Mouse (Mus musculus): ENCODE data around the gene Foxj3. TPM values are rescaled to one million over a fixed set of nuclear protein-coding genes. Genes with fewer than 3 reads are reported as not detected.

Foxj3 gene
- total and polyA plus RNA-seq, 2 experiments from 2014 or later = 19.1 to 32.4 TPM

GRCm38 (mm10) chr4:119662151-119662550 is 125.3 kb downstream of the Foxj3 start:
- H3K36me3 ChIP-seq (ENCODE audit: insufficient read depth, low read length) = no peaks in the 10 kb centered on the region
- no peak overlapping the region for H3K4me3 ChIP-seq (ENCODE audit: low read length)
- H3K9ac ChIP-seq (replicated peaks; ENCODE audit: low read length) = no peak overlapping the region
- H3K27ac ChIP-seq = no peak overlapping the region
- H3K9me3 ChIP-seq (ENCODE audit: low read length) = no peaks in the 10 kb centered on the region
- no peak for TF ChIP-seq CTCF (IDR thresholded peaks at IDR 0.05; ENCODE audit: low read depth)
- H3K4me1 ChIP-seq (ENCODE audit: insufficient read depth, low read length) = 0 out of 2 replicates have a peak, but pooled peaks cover 4% of the 10 kb centered on the region
- DNase-seq (ENCODE audit: low spot score) (no peak), ATAC-seq (no peak)
- H3K4me2 ChIP-seq (ENCODE audit: low read depth, low read length) = no peak overlapping the region
- WGBS = 67% methylated on average over 4 of the region's 4 CpGs
- H3K27me3 ChIP-seq (ENCODE audit: insufficient read depth, low read length) = no peaks in the 10 kb centered on the region

- Histone ChIP-seq H3K27me3 (ENCODE audit: insufficient read depth, low read length) (no peaks in the 10 kb centered on the region), H3K27ac (no peak overlapping the region), H3K4me3 (ENCODE audit: low read length) (no peak overlapping the region), H3K9me3 (ENCODE audit: low read length) (no peaks in the 10 kb centered on the region), H3K4me2 (ENCODE audit: low read depth, low read length) (no peak overlapping the region), H3K9ac (replicated peaks; ENCODE audit: low read length) (no peak overlapping the region), H3K36me3 (ENCODE audit: insufficient read depth, low read length) (no peaks in the 10 kb centered on the region), H3K4me1 (ENCODE audit: insufficient read depth, low read length) (0 out of 2 replicates have a peak, but pooled peaks cover 4% of the 10 kb centered on the region)
- ATAC-seq (no peak), DNase-seq (ENCODE audit: low spot score) (no peak)
- WGBS = 84% methylated on average over 7 of the region's 7 CpGs
- TF ChIP-seq CTCF (IDR thresholded peaks at IDR 0.05; ENCODE audit: low read depth) = no peak
These were observed 126.2 kb downstream of the Foxj3 start for GRCm38 (mm10) chr4:119662976-119663375.

- no peak overlapping the region for H3K4me3 ChIP-seq (ENCODE audit: low read length)
- H3K4me1 ChIP-seq (ENCODE audit: insufficient read depth, low read length) = 0 out of 2 replicates have a peak, but pooled peaks cover 4% of the 10 kb centered on the region
- no peak overlapping the region for H3K27ac ChIP-seq
- H3K36me3 ChIP-seq (ENCODE audit: insufficient read depth, low read length) = no peaks in the 10 kb centered on the region
- H3K9ac ChIP-seq (replicated peaks; ENCODE audit: low read length) = no peak overlapping the region
- H3K9me3 ChIP-seq (ENCODE audit: low read length) = no peaks in the 10 kb centered on the region
- DNase-seq (ENCODE audit: low spot score) (no peak), ATAC-seq (no peak)
- no peak overlapping the region for H3K4me2 ChIP-seq (ENCODE audit: low read depth, low read length)
- TF ChIP-seq CTCF (IDR thresholded peaks at IDR 0.05; ENCODE audit: low read depth) = no peak
- WGBS = 95% methylated on average over 14 of the region's 14 CpGs
- H3K27me3 ChIP-seq (ENCODE audit: insufficient read depth, low read length) = no peaks in the 10 kb centered on the region
These were observed 126.7 kb downstream of the Foxj3 start for GRCm38 (mm10) chr4:119663409-119664095.

GRCm38 (mm10) chr4:119665166-119665565 is 128.4 kb downstream of the Foxj3 start:
- Histone ChIP-seq H3K4me2 (ENCODE audit: low read depth, low read length) (no peak overlapping the region), H3K9me3 (ENCODE audit: low read length) (no peaks in the 10 kb centered on the region), H3K4me3 (ENCODE audit: low read length) (no peak overlapping the region), H3K4me1 (ENCODE audit: insufficient read depth, low read length) (peaks cover 8% of the 10 kb centered on the region; the same call in 1 of the 2 replicates), H3K27ac (no peak overlapping the region), H3K36me3 (ENCODE audit: insufficient read depth, low read length) (no peaks in the 10 kb centered on the region), H3K27me3 (ENCODE audit: insufficient read depth, low read length) (no peaks in the 10 kb centered on the region), H3K9ac (replicated peaks; ENCODE audit: low read length) (no peak overlapping the region)
- no peak for DNase-seq (ENCODE audit: low spot score)
- 82% methylated on average over 2 of the region's 2 CpGs for WGBS
- no peak for ATAC-seq
- no peak for TF ChIP-seq CTCF (IDR thresholded peaks at IDR 0.05; ENCODE audit: low read depth)

DNA sequence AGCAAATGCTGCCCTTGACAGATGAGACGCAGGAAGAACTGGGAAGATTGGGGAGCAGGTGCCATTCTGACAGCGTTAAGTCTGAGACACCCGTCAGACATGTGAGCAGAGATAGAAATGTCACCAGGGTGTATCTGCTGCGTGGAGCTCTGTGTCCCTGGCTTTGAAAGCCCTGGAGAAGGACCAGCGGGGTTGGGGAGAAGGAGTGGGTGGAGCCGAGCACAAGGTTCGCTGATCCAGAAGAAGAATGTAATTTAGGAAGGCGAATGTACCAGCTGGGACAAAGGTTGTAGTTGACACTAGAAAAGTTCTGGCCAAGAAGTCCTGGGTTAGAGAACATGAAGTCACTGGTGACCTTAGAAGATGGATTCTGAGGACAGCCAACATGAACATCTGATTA is 129.3 kb downstream of the Foxj3 start:
- Histone ChIP-seq H3K4me3 (ENCODE audit: low read length) (no peak overlapping the region), H3K4me2 (ENCODE audit: low read depth, low read length) (no peak overlapping the region), H3K36me3 (ENCODE audit: insufficient read depth, low read length) (no peaks in the 10 kb centered on the region), H3K9me3 (ENCODE audit: low read length) (no peaks in the 10 kb centered on the region), H3K27me3 (ENCODE audit: insufficient read depth, low read length) (no peaks in the 10 kb centered on the region), H3K9ac (replicated peaks; ENCODE audit: low read length) (0 out of 2 replicates have a peak overlapping the region, but pooled peaks have one; percentile 13), H3K4me1 (ENCODE audit: insufficient read depth, low read length) (peaks cover 11% of the 10 kb centered on the region; the same call in 1 of the 2 replicates), H3K27ac (no peak overlapping the region)
- ATAC-seq (no peak), DNase-seq (ENCODE audit: low spot score) (no peak)
- no peak for TF ChIP-seq CTCF (IDR thresholded peaks at IDR 0.05; ENCODE audit: low read depth)
- 30% methylated on average over 8 of the region's 8 CpGs for WGBS

- Histone ChIP-seq H3K9me3 (ENCODE audit: low read length) (no peaks in the 10 kb centered on the region), H3K4me2 (ENCODE audit: low read depth, low read length) (no peak overlapping the region), H3K4me3 (ENCODE audit: low read length) (no peak overlapping the region), H3K36me3 (ENCODE audit: insufficient read depth, low read length) (no peaks in the 10 kb centered on the region), H3K27ac (no peak overlapping the region), H3K27me3 (ENCODE audit: insufficient read depth, low read length) (no peaks in the 10 kb centered on the region), H3K4me1 (ENCODE audit: insufficient read depth, low read length) (peaks cover 11% of the 10 kb centered on the region; the same call in 1 of the 2 replicates), H3K9ac (replicated peaks; ENCODE audit: low read length) (no peak overlapping the region)
- peak; percentile 70 for DNase-seq (ENCODE audit: low spot score)
- TF ChIP-seq CTCF (IDR thresholded peaks at IDR 0.05; ENCODE audit: low read depth) = peak; percentile 85
- WGBS = 27% methylated on average over 5 of the region's 5 CpGs
- ATAC-seq = no peak
These were observed 130.7 kb downstream of the Foxj3 start for GRCm38 (mm10) chr4:119667454-119667853.

GRCm38 (mm10) chr4:119668185-119668584 is 131.4 kb downstream of the Foxj3 start:
- DNase-seq (ENCODE audit: low spot score) (no peak), ATAC-seq (no peak)
- TF ChIP-seq CTCF (IDR thresholded peaks at IDR 0.05; ENCODE audit: low read depth) = no peak
- H3K4me2 ChIP-seq (ENCODE audit: low read depth, low read length) = no peak overlapping the region
- H3K9ac ChIP-seq (replicated peaks; ENCODE audit: low read length) = no peak overlapping the region
- no peak overlapping the region for H3K27ac ChIP-seq
- H3K4me1 ChIP-seq (ENCODE audit: insufficient read depth, low read length) = peaks cover 11% of the 10 kb centered on the region; the same call in 1 of the 2 replicates
- H3K27me3 ChIP-seq (ENCODE audit: insufficient read depth, low read length) = no peaks in the 10 kb centered on the region
- no peaks in the 10 kb centered on the region for H3K9me3 ChIP-seq (ENCODE audit: low read length)
- H3K4me3 ChIP-seq (ENCODE audit: low read length) = no peak overlapping the region
- 92% methylated on average over 3 of the region's 3 CpGs for WGBS
- H3K36me3 ChIP-seq (ENCODE audit: insufficient read depth, low read length) = no peaks in the 10 kb centered on the region
